Mouse (Mus musculus) liver, adult 2 months (tissue): ENCODE measurements at regions not wholly inside any gene's neighbourhood (a gene's known extent, or its start where the extent isn't known, plus 50 kb on each side); places are given as distances from the start of the nearest gene placed in this dataset.

Experiments used
- CTCF ChIP-seq: fragments of 200-500 bp; IDR thresholded peaks from 2 replicates; pipeline ENCODE4 v1.5.1; 2011; ENCODE audit warnings: low read depth, low read length, control low read depth
- POLR2A ChIP-seq: fragments of 200-500 bp; IDR thresholded peaks from 2 replicates; pipeline ENCODE4 v1.6.1; 2011; ENCODE audit warnings: low read length, control low read depth; ENCODE audit not compliant: insufficient read depth; ENCODE audit errors: extremely low read depth

- no peak for TF ChIP-seq CTCF
- TF ChIP-seq POLR2A, result no peak
Observed at GRCm38 (mm10) chr10:37342675-37343074, 204.0 kb upstream of the Marcks start.
